Mouse (Mus musculus) cortical plate, adult 2 months (tissue): ENCODE measurements at regions not wholly inside any gene's neighbourhood (a gene's known extent, or its start where the extent isn't known, plus 50 kb on each side); places are given as distances from the start of the nearest gene placed in this dataset.

Source experiments
- CTCF ChIP-seq: fragments of 200-500 bp; IDR thresholded peaks from 2 replicates; pipeline ENCODE4 v1.5.1; 2011; ENCODE audit warnings: mild to moderate bottlenecking, control low read depth, low read length; ENCODE audit not compliant: insufficient read depth; ENCODE audit errors: extremely low read depth
- POLR2A ChIP-seq: fragments of 200-500 bp; IDR thresholded peaks from 2 replicates; pipeline ENCODE4 v1.6.1; 2011; ENCODE audit warnings: mild to moderate bottlenecking, low read length, control low read depth; ENCODE audit not compliant: insufficient read depth; ENCODE audit errors: extremely low read depth

- TF ChIP-seq POLR2A, result no peak
- TF ChIP-seq CTCF, result no peak
Measured at GRCm38 (mm10) chr9:43684596-43684995, 59.2 kb upstream of the Nectin1 start.
